Mouse (Mus musculus): ENCODE results near the gene Cant1.

DNA sequence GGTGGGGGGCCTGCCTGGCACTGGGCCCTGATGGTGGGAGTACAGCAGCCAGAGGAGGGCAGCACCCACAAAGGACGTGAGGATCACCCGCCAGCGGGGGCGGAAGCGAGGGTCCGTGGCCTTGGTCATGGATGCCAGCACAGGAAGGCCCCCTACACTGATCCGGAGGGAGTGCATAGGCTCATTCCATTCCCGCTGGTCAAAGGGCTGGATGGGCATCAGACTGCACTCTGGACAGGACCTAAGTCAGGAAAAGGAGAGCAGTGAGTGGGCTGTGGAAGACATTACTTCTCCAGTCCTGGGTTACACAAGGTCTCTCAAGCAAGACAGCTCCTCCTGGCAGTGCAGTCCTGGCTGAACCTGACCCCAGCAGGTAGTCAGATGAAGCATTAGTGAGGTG, 7.6 kb downstream of the Cant1 start:
- TF ChIP-seq HCFC1 (IDR thresholded peaks at IDR 0.05; ENCODE audit: borderline replicate concordance, insufficient read depth, low read length) (no peak), ZC3H11A (IDR thresholded peaks at IDR 0.05; ENCODE audit: borderline replicate concordance, low read depth, low read length) (no peak), MAFK (IDR thresholded peaks at IDR 0.05; ENCODE audit: insufficient read depth, low read depth, low read length) (no peak), CHD2 (IDR thresholded peaks at IDR 0.05; ENCODE audit: low read depth, low read length) (no peak), ZNF384 (IDR thresholded peaks at IDR 0.05; ENCODE audit: low read depth, low read length) (no peak)
